Mouse (Mus musculus) brain, embryonic 14.5 days (tissue): ENCODE data around the gene Ubxn4.

Experiments used
- CTCF ChIP-seq: fragments of 200-500 bp; IDR thresholded peaks from 2 replicates; pipeline ENCODE4 v1.5.1; 2012; ENCODE audit warnings: inconsistent platforms, mild to moderate bottlenecking, moderate library complexity, borderline replicate concordance; ENCODE audit not compliant: insufficient read depth, insufficient read length; ENCODE audit errors: extremely low read depth
- POLR2A ChIP-seq: fragments of 200-500 bp; IDR thresholded peaks from 2 replicates; pipeline ENCODE4 v1.6.1; 2012; ENCODE audit warnings: mild to moderate bottlenecking, inconsistent platforms, borderline replicate concordance; ENCODE audit not compliant: poor library complexity, insufficient read depth, insufficient read length, severe bottlenecking; ENCODE audit errors: extremely low read depth

DNA sequence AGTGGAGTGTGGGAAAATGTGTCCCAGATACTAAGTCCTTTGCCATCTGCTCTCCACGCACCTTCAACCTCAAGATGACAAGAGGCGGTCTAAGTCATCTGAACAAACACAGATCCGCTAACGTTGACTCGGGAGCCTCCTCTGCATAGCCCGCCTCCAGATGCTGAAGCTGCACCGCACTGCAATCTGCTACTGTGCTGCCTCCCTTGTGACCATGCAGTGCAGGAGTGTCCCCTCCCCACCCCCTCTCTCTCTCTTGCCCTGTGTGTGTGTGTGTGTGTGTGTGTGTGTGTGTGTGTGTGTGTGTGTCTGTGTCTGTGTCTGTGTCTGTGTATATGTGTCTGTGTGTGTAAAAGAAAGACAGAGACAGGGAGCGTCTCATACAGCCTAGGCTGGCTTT is 51.5 kb downstream of the Ubxn4 start:
- TF ChIP-seq CTCF (no peak), POLR2A (no peak)
